Mouse (Mus musculus): ENCODE measurements around the gene Deaf1. TPM values are rescaled to one million over a fixed set of nuclear protein-coding genes. Genes with fewer than 3 reads are reported as not detected.
A peak's percentile ranks its signal among the peaks of the same experiment; 100 is the strongest.

Gene Deaf1
- polyA plus RNA-seq, 1 experiment from 2014 or later = 78.4 TPM

DNA sequence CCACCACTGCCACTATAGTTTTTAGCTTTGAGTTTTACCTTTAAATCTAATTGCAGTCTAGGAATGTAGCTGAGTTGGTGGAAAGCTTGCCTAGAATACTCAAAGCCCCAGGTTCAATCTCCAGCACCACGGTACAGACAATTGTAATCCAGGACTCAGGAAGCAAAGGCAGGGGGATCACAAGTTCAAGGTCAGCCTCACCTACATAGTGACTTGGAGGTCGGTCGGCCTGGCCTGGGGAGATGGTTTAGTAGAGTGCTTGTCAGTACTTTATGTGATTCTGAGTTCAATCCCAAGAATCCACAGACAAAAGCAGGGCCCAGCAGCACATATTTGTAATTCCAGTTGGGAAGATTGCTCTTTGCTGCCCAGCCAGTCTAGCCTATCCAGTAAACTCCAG is 39.4 kb downstream of the Deaf1 start:
- 80% methylated on average over 3 of the region's 3 CpGs for WGBS
- H3K9ac ChIP-seq = no peak overlapping the region

GRCm38 (mm10) chr7:141282756-141283155 is 44.7 kb downstream of the Deaf1 start:
- Histone ChIP-seq H3K9me3 (no peaks in the 10 kb centered on the region), H3K27me3 (peaks cover 19% of the 10 kb centered on the region), H3K9ac (no peak overlapping the region), H3K4me1 (peaks cover 18% of the 10 kb centered on the region), H3K4me3 (replicated peaks) (no peak overlapping the region), H3K4me2 (no peak overlapping the region), H3K27ac (no peak overlapping the region), H3K36me3 (replicated peaks) (no peaks in the 10 kb centered on the region)
- WGBS = 87% methylated on average over 4 of the region's 4 CpGs
- no peak for ATAC-seq (ENCODE audit: low FRiP score)

More for the DNA sequence above, 39.4 kb downstream of the Deaf1 start:
- no peaks in the 10 kb centered on the region for H3K36me3 ChIP-seq (replicated peaks)
- peaks cover 14% of the 10 kb centered on the region; the same call in 1 of the 2 replicates for H3K4me1 ChIP-seq
- H3K27ac ChIP-seq = no peak overlapping the region
- no peak for ATAC-seq (ENCODE audit: low FRiP score)
- peaks cover 34% of the 10 kb centered on the region for H3K27me3 ChIP-seq
- no peak overlapping the region for H3K4me2 ChIP-seq
- H3K9me3 ChIP-seq = no peaks in the 10 kb centered on the region
- no peak overlapping the region for H3K4me3 ChIP-seq (replicated peaks)

- peaks cover 18% of the 10 kb centered on the region for H3K4me1 ChIP-seq
- H3K27ac ChIP-seq = no peak overlapping the region
- 47% methylated on average over 6 of the region's 6 CpGs for WGBS
- ATAC-seq (ENCODE audit: low FRiP score) = peak; percentile 47; the same call in 1 of the 2 replicates
- H3K4me3 ChIP-seq (replicated peaks) = no peak overlapping the region
- no peak overlapping the region for H3K9ac ChIP-seq
- no peak overlapping the region for H3K4me2 ChIP-seq
- peaks cover 28% of the 10 kb centered on the region for H3K27me3 ChIP-seq
- no peaks in the 10 kb centered on the region for H3K36me3 ChIP-seq (replicated peaks)
- H3K9me3 ChIP-seq = no peaks in the 10 kb centered on the region
Measured at GRCm38 (mm10) chr7:141281442-141281841, 46.0 kb downstream of the Deaf1 start.

GRCm38 (mm10) chr7:141278766-141279590 is 48.5 kb downstream of the Deaf1 start, which contains the start of gene Sct:
Gene Sct, minus strand, starts transcription at chr7:141279133.
- Histone ChIP-seq H3K27ac (no peak within 1 kb of the TSS), H3K9me3 (no peaks in the 10 kb centered on the region), H3K4me2 (peak within 1 kb of the TSS; percentile 90), H3K36me3 (replicated peaks) (no peaks in the 10 kb centered on the region), H3K27me3 (peaks cover 28% of the 10 kb centered on the region), H3K4me3 (replicated peaks) (peak within 1 kb of the TSS; percentile 43), H3K9ac (peak within 1 kb of the TSS; percentile 49), H3K4me1 (peaks cover 18% of the 10 kb centered on the region)
- WGBS = 2% methylated on average over 46 of the region's 46 CpGs
- peak; percentile 69 for ATAC-seq (ENCODE audit: low FRiP score)

DNA sequence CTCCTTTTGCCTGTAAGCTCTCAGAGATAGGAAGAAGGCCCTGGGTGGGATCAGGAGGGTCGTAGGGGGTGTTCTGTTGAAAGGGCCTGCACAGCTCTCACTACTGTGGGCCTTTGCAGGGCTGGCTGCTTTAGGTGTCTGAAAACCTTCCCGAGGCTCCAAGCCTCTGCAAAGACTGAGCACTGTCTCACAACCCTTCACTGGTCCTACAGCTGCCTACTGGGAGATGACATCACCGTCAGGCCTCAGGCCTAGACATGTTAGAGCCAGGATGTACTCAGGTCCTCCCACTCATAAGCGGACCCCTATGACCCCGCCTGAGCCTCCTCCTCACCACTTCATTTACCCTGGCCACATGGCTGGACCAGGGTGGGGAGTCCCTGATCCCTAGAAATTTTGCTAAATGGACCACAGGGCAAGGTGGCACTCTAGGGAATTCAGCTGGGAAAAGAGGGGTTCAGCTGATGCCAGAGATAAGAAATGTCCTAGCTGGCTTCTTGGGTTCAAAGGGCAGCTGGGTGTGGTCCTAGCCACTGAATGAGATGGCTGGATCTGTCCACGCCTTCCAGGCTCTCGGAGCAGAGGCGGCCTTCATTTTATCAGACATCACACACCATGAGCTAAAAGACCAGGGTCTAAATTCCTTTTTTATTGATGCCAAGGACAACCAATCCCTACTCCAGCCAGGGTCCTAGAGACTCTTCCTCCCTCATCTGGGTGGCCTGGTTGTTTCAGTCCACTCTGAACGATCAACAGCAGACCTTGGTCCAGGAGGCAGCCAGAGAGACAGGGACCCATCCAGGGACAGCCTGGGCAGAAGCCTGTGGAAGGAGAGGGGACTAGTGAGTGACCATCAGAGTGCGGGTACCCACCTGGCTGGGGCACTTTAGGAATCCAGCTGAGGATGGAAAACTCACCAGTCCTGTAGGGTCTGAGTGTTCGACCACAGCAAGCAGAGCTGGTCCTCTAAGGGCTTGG is 49.5 kb downstream of the Deaf1 start:
- Histone ChIP-seq H3K9me3 (no peaks in the 10 kb centered on the region), H3K36me3 (replicated peaks) (no peaks in the 10 kb centered on the region), H3K27ac (no peak overlapping the region), H3K4me2 (peak overlapping the region; percentile 90), H3K4me3 (replicated peaks) (no peak overlapping the region), H3K27me3 (peaks cover 30% of the 10 kb centered on the region), H3K9ac (no peak overlapping the region), H3K4me1 (peaks cover 18% of the 10 kb centered on the region)
- ATAC-seq (ENCODE audit: low FRiP score) = no peak; the same call in 1 of the 2 replicates
- 79% methylated on average over 11 of the region's 11 CpGs for WGBS

DNA sequence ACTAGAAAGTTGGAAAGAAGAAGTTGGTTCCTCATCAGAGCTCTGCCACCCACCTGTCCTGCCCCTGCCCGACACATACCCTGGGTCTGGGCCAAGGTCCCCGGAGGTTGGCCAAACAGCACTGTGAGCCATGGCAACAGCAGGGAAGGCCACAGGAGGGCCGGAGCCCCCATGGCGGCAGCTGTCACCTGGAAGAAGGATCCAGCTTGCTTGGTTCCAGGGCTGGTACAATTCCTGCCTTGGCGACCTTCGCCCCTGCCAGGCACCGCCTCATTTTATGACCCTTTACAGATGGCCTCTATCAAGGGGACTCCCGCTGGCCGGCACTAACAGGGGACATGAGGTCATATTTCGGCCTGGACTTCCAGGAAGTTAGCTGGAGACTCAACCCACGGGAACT is 50.9 kb downstream of the Deaf1 start, which contains the start of gene Cdhr5:
TSS of gene Cdhr5 (minus strand) at position 241 of the 400 bp plus-strand sequence.
- no peak for ATAC-seq (ENCODE audit: low FRiP score)
- no peak within 1 kb of the TSS for H3K9ac ChIP-seq
- no peak within 1 kb of the TSS for H3K4me2 ChIP-seq
- no peaks in the 10 kb centered on the region for H3K9me3 ChIP-seq
- H3K4me3 ChIP-seq (replicated peaks) = no peak within 1 kb of the TSS
- no peaks in the 10 kb centered on the region for H3K36me3 ChIP-seq (replicated peaks)
- WGBS = 86% methylated on average over 11 of the region's 11 CpGs
- H3K27ac ChIP-seq = no peak within 1 kb of the TSS
- H3K27me3 ChIP-seq = peaks cover 32% of the 10 kb centered on the region
- H3K4me1 ChIP-seq = peaks cover 18% of the 10 kb centered on the region

GRCm38 (mm10) chr7:141275356-141275755 is 52.1 kb downstream of the Deaf1 start:
- 87% methylated on average over 9 of the region's 9 CpGs for WGBS
- Histone ChIP-seq H3K4me2 (no peak overlapping the region), H3K27ac (no peak overlapping the region), H3K9ac (no peak overlapping the region), H3K4me1 (peaks cover 11% of the 10 kb centered on the region), H3K27me3 (peaks cover 32% of the 10 kb centered on the region), H3K9me3 (no peaks in the 10 kb centered on the region), H3K36me3 (replicated peaks) (no peaks in the 10 kb centered on the region), H3K4me3 (replicated peaks) (no peak overlapping the region)
- ATAC-seq (ENCODE audit: low FRiP score) = no peak

DNA sequence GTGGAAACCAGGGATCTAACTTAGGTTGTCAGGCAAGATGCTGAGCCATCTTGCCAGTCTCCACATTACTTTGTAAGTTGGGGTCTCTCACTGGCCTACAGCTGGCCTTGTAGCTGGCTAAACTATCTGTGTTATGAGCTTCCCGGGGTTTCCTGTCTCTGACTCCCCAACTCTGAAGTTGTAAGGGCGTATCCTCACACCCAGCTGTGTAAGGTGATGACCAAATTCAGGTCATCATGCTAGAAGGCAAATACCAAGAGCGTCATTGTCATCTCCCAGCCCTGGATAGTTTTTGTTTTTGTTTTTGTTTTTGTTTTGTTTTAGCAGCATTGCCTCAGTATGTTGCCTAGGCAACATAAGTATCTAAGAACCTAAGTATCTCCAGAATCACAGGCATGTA is 56.9 kb downstream of the Deaf1 start:
- WGBS = 84% methylated on average over 3 of the region's 3 CpGs
- no peak overlapping the region for H3K4me3 ChIP-seq (replicated peaks)
- H3K9ac ChIP-seq = no peak overlapping the region
- H3K9me3 ChIP-seq = no peaks in the 10 kb centered on the region
- peaks cover 8% of the 10 kb centered on the region for H3K4me1 ChIP-seq
- no peaks in the 10 kb centered on the region for H3K36me3 ChIP-seq (replicated peaks)
- H3K27ac ChIP-seq = no peak overlapping the region
- H3K4me2 ChIP-seq = no peak overlapping the region
- no peak for ATAC-seq (ENCODE audit: low FRiP score)
- H3K27me3 ChIP-seq = peaks cover 16% of the 10 kb centered on the region; the same call in 1 of the 2 replicates

DNA sequence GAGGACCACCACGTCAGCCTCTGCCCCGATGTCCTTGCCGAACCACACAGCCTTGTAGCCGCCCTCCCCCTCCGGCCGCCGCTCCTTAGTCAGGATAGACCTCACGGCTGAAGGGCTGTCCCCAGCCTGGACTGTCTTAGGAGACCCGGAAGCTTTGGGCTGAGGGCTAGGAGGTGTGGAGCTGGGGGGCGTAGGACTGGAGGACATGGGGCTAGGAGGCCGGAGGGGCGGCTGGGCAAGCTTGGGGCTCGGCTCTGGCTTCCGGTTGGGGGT is 58.3 kb downstream of the Deaf1 start:
- H3K9me3 ChIP-seq = no peaks in the 10 kb centered on the region
- H3K4me1 ChIP-seq = peaks cover 15% of the 10 kb centered on the region
- H3K4me2 ChIP-seq = no peak overlapping the region
- no peak overlapping the region for H3K4me3 ChIP-seq (replicated peaks)
- peaks cover 4% of the 10 kb centered on the region; the same call in 1 of the 2 replicates for H3K36me3 ChIP-seq (replicated peaks)
- WGBS = 85% methylated on average over 14 of the region's 14 CpGs
- no peak for ATAC-seq (ENCODE audit: low FRiP score)
- H3K27ac ChIP-seq = no peak overlapping the region
- peaks cover 16% of the 10 kb centered on the region; the same call in 1 of the 2 replicates for H3K27me3 ChIP-seq
- no peak overlapping the region for H3K9ac ChIP-seq

DNA sequence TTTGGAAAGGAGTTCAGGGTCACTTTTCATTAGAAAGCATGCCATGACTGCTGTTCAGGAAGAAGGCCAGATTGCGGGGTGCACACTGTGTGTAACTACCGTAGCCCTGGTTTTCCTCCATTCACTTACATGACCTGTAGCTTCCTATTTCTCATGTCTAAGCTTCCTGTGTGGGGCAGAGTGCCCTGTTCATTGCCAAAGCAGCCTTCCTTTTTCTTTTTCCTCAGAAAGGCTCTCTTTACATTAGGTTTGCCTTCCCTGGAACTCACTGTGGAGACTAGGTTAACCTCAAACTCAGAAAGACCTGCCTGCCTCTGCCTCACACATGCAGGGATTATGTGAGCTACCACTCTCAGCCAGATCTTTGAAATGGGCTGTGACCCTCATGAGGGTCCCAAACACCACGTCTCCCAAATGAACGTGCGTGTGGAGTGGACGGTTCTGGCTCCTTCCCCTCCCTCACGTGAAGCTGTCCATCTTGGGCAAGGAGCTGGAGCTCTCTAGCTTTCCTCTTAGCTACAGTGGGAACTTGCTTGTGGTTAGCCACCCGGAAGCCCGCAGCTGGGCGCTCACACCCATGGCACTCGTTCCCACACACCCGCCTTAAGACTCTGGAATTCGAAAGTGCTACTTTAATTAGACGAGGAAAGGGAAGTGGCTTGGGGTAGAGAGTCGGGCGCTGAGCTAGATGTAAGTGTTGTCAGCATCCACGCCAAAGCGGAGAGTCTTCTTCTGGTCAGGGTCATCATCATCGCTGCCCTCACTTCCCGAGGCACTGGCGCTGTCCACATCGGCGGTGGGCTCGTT is 58.8 kb downstream of the Deaf1 start:
- Histone ChIP-seq H3K27me3 (peaks cover 16% of the 10 kb centered on the region; the same call in 1 of the 2 replicates), H3K36me3 (replicated peaks) (peaks cover 9% of the 10 kb centered on the region), H3K9ac (no peak overlapping the region), H3K4me1 (peaks cover 15% of the 10 kb centered on the region), H3K27ac (no peak overlapping the region), H3K4me2 (no peak overlapping the region), H3K9me3 (no peaks in the 10 kb centered on the region), H3K4me3 (replicated peaks) (no peak overlapping the region)
- 79% methylated on average over 24 of the region's 24 CpGs for WGBS
- no peak for ATAC-seq (ENCODE audit: low FRiP score)

DNA sequence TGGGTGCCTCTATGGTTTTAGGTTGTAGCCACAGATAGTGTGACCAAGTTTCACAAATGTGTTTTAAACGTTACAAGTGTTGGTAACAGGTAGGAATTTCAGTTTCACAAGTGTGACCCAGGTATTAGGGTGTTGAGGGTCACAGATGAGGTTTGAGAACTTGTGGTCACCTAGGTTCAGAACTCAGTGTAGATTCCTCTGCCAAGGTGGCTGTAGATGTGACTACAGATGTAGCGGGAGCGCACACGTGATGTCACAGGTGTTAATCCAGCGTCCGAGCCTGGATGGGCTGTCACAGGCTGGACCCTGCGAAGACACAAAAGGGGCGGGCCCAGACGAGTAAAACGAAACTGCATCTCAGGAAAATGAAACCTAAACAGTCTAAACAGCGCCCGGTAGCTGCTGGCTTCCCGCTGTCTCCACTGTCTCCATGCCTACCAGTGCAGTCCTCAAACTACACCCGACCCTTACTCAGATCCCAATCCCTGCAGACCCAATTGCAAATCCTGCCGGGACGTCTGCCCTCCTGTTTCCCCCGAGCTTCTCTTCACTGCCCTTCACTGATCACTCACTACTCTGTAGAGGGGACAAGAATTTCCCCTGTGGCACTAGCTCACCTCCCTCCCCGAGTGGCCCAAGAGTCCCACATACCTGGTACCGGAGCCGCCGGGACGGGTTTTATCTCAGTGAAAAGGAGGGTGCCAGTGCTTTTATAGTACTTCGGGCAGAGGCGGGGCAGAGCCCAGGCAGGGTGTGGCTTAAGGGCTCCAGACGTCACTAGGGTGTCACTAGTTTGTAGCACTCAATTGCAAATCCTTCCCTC is 61.5 kb downstream of the Deaf1 start, which contains the start of gene Irf7:
TSS of gene Irf7 (minus strand) at position 743 of the 823 bp plus-strand sequence.
- H3K27ac ChIP-seq = no peak within 1 kb of the TSS

More for the DNA sequence above, 61.5 kb downstream of the Deaf1 start, which contains the start of gene Irf7:
- H3K27me3 ChIP-seq = peaks cover 11% of the 10 kb centered on the region; the same call in 1 of the 2 replicates
- peaks cover 36% of the 10 kb centered on the region for H3K36me3 ChIP-seq (replicated peaks)
- peak within 1 kb of the TSS; percentile 32 for H3K4me3 ChIP-seq (replicated peaks)
- WGBS = 14% methylated on average over 25 of the region's 25 CpGs
- H3K9me3 ChIP-seq = no peaks in the 10 kb centered on the region
- H3K4me1 ChIP-seq = peaks cover 15% of the 10 kb centered on the region
- peak within 1 kb of the TSS; percentile 53 for H3K4me2 ChIP-seq
- peak within 1 kb of the TSS; percentile 52 for H3K9ac ChIP-seq
- peak; percentile 40; the same call in 1 of the 2 replicates for ATAC-seq (ENCODE audit: low FRiP score)
